Mouse (Mus musculus): Measurements from ENCODE around the gene Gm10322. TPM values are rescaled to one million over a fixed set of nuclear protein-coding genes. Genes with fewer than 3 reads are reported as not detected.

Gm10322 gene
- not detected for polyA plus RNA-seq (2017; shearing (Covaris generic))

GRCm38 (mm10) chr10:59615981-59616520, at the start of gene Gm10322:
Gene Gm10322, plus strand, starts transcription at chr10:59616063.

DNA sequence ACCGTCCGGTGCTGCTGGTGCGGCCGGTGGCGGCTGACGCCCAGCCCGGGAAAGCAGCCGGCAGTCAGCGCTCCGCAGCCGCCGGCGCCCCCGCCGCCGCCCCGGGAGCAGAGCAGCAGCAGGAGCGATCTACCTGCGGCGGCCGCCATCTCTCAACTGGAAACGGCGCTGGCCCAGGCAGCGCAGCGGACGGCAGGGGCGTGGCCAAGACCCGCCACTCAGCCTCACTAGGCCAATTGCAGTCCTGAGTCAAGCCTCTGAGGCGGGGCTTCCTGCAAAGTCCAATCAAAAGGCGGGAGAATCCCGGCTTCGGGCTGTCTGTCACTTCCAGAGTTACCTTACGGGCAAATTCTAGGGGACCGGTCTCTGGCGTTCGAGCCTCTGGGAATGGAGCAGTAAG, 659 bp downstream of the Gm10322 start, which contains the start of gene Mcu:
Gene Mcu (minus strand): TSS at position 171 of the 400 bp plus-strand sequence.

Other genes with a start within 250 kb of the Gm10322 start
- gene Gm10273, start 220.4 kb upstream of the Gm10322 start, polyA plus RNA-seq (2017; shearing (Covaris generic)) = 95.5 TPM
- not detected for gene Pla2g12b, start 212.4 kb upstream of the Gm10322 start, polyA plus RNA-seq (2017; shearing (Covaris generic))
- gene Oit3, start 174.3 kb upstream of the Gm10322 start, polyA plus RNA-seq (2017; shearing (Covaris generic)) = 0.23 TPM
- gene Mcu, start 629 bp downstream of the Gm10322 start, polyA plus RNA-seq (2017; shearing (Covaris generic)) = 7.4 TPM
- gene Micu1, start 86.4 kb downstream of the Gm10322 start, polyA plus RNA-seq (2017; shearing (Covaris generic)) = 60.9 TPM